Mouse (Mus musculus): Measurements from ENCODE around the gene Tcap.
"Not testable (repeated sequence)": the region's sequence is repeated elsewhere in the genome, so short reads cannot be mapped to it uniquely, and the experiment has no call there.

The Tcap gene

DNA sequence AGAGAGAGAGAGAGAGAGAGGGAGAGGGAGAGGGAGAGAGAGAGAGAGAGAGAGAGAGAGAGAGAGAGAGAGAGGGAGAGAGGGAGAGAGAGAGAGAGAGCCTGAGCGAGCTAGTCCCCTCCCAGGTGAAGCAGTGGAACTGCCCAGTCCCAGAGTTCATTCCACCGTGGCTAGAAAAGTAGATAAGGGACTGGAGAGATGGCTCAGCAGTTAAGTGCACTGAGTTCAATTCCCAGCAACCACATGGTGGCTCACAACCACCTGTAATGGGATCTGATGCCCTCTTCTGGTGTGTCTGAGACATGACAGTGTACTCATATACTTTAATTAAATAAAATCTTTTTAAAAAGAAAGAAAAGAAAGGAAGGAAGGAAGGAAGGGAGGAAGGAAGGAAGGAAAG lies 1.2 kb upstream of the Tcap start:
- not testable (repeated sequence) for DNase-seq (ENCODE audit: low spot score)

DNA sequence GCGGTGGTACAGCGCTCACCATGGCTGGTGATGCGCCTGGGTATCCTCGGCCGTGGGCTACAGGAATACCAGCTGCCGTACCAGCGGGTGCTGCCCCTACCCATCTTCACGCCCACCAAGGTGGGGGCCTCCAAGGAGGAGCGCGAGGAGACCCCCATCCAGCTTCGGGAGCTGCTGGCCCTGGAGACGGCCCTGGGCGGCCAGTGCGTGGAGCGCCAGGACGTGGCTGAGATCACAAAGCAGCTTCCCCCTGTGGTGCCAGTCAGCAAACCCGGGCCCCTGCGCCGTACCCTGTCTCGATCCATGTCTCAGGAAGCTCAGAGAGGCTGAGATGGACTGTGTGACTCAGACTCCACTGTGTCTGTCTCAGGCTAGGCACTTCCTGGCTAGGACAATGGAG lies 605 bp downstream of the Tcap start:
- no peak for DNase-seq (ENCODE audit: low spot score)

DNA sequence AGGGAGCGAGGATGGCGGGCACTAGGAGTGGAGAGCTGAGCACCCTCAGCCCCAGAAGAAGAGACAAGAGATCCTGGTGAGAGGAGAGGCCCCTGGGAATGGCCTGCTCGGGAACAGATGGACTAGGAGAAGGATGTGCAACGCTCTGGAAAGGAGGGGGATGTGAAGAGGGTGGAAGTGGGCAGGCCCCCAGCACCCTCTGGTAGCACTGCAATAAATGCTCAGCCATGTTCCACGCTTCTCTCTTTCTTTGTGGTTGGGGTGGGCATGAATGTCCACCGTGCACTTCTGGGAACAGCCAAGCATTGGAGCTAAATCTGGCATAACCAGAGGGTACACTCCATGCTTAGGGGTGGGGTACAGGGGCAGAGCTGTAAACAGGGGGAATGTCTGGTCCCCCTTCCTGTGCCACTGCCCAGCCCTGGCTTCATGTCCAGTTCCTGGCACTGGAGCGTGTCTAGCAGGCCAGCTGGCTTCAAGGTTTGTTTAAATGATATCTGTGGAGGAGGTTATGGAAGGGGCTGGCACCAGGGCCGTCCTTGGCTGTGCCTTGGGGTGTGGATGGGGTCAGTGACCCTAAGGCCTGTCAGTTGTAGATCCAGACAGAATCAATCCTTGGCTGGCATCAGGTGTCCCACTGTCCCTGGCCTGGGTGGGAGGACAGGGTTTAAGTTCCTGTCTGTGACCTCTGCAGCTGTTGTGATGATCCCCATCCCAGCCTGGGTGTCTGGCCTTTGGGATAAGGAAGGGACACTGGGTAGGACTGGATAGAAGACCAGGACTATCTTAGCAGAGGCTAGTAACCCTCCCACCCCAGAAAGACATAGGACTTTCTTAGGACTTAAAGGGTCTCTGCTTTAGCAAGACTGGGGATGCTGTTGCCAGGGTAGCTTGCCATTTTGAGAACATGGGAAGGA lies 1.4 kb downstream of the Tcap start:
- DNase-seq (ENCODE audit: low spot score): no peak

DNA sequence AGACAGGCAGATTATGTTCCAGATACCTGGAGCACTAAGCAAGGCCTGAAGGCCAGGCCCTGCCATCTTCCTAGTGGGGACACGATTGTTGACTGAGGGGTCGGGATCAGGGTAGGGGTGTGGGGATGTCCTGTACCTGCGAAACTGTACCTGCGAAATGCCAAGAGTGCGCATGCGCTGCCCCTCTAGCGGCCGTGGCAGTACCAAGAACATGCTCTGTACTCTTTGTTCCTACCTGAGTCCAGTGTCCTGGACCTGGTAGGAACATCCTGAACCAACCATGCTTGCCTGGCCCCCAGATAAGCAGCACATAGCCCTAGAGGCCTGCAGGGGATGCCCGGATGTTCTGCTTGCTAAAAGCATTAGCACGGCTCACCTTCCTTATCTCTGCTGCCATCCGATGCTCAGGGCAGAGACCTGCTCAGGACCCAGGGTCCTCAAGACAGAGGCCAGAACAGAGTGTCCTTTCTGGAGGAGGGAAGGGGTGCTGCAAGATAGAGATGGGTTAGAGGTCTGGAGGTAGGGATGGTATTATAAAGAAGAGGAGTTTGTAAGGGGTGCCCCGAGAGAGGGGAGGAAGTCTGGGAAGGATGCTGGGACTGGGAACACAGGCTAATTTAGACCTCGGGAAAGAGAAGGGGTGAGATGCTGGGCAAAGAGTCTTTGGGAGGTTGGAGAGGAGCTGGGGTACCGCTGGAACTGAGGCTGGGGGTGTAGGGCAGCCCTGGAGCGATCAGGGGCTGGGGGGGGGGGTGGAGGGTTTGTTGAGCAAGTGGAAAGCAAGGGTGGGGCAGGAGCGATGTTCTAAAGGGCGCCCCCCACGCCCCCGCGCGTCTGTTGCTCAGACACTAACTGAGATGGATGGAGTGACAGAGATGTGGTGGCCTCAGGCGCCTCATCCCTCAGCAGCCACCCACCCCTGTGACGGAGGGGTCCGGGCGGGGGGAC lies 2.3 kb downstream of the Tcap start, which contains the start of gene Pnmt:
Gene Pnmt, plus strand, starts transcription at position 813 of the 948 bp plus-strand sequence.
- no peak for DNase-seq (ENCODE audit: low spot score)

DNA sequence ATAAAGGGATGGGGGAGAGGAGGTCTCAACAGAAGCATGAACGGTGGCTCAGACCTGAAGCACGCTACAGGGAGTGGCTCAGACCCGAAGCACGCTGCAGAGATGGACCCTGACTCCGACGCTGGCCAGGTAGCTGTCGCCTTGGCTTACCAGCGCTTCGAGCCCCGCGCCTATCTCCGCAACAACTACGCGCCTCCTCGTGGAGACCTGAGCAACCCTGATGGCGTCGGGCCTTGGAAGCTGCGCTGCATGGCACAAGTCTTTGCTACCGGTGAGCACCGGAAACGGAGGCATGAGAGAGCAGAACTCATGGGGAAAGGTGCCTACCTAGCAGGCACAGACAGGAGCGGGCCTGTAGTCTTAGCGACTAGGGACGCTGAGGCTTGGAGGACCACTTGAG lies 3.0 kb downstream of the Tcap start:
- DNase-seq (ENCODE audit: low spot score): no peak

DNA sequence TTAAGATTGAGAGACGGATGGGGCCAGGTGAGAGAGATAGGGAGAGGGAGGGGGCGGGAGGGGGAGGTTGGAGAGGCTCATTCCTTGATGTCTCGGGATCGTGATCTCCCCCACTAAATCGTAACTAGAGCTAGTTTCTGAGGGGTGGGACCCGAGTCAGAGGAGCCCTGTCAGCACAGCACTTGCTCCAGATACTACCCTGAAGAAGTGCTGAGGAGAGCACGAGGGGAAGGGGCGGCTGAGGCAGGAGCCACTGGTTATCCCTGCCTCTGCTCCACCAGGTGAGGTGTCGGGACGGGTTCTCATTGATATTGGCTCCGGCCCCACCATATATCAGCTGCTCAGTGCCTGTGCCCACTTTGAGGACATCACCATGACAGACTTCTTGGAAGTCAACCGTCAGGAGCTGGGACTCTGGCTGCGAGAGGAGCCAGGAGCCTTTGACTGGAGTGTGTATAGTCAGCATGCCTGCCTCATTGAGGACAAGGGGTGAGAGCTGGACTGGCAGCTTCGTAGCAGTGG lies 3.5 kb downstream of the Tcap start:
- no peak for DNase-seq (ENCODE audit: low spot score)

DNA sequence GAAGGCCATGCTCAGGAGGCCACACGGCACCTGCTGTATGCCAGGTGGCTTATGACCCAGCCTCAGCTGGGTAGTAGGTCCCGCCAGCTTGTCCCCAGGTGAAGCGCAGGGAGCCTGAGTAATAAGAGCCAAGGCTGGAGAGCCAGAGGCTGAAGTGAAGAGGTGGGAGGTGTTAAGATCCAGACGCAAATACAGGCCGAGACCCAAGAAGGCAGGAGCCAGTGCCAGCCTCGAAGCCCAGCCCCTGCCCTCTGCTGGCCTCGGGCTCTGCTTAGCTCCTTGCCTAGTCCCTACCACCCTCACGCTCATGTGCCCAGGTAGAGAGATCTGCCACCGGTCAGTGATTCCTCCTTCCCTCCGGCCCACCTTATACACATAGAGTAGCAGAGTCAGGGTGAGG lies 4.7 kb downstream of the Tcap start:
- no peak for DNase-seq (ENCODE audit: low spot score)

DNA sequence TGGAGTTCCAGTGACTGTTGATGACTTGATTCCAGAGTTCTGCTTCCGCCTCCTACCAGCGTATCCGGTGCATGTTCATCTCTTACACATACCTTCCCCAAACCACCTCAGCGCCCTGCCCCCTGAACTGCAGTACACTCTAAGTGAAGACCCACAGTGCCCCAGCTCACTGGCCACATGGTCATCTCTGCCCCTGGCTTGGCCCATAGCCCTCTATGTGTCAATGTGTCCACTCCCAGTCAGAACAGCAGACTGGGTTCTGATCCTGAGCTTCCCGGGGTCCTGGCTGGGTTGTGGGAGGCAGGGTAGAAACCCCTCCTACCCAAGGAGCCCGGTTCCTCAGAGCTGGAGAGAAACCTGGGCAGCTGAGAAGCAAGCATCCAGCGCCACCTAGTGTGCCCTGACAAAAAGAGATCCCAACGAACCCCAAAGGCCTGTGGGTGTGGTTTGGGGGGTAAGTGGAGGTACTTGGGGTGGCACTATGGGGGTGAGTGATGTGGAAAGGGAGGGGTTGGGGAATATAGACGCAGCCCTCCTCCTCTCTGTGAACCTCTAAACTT lies 5.7 kb downstream of the Tcap start:
- DNase-seq (ENCODE audit: low spot score): no peak

DNA sequence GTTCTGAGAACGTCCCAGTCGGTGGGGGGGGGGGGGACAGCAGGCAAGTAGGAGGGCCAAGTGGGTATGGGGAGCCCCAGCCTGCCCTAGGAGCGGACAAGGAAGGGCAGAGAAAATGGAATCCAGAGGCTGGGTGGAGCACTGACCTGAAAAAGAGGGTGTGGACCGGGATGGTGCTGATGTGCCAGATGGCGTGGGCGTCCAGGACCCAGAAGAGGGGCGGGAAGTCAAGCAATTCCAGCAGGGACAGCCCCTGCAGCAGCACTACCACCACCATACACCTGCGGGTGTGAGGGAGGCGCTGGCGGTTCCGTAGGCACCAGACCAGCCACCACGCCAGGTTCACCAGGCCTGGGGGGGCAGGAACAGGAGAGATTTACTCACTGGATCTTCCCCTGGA lies 6.5 kb downstream of the Tcap start:
- no peak for DNase-seq (ENCODE audit: low spot score)

DNA sequence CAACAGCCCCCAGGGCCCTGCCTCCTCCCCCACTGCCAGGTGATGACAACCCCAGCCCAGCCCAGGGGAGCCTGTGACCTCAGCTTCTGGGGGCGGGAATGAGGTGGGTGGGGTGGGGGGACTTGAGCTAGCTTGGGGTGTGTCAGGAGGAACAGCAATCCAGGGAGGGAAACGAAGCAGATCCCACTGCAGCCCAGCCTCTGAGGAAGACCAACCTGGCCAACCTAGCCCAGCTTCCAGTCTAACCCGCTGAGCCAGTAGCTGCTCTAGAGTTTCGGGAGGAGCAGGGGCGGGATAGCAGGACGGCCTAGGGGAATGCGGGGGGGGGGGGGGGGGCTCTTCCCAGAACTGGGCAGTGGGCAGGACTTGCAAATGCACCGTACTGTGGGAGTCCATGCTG lies 8.4 kb downstream of the Tcap start:
- no peak for DNase-seq (ENCODE audit: low spot score)

DNA sequence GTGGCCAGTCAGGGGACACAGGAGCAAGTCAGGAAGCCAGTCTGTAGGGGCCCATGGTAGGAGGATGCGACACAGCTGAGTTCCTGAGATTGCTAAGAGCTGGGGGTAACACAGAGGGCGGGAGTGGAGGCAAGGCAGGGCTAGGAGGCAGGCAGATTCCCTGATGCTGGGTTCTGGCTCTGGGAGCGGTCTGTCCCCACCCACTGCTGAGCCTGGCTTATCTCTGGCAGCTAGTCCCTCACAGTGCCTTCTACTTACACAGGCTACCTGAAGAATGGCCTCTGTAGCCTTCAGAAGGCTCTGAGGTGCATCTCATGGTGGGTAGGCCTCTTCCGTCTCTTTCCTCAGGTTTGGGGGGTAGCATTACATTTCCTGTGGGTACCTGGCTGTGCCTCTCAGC lies 9.0 kb downstream of the Tcap start:
- no peak for DNase-seq (ENCODE audit: low spot score)

DNA sequence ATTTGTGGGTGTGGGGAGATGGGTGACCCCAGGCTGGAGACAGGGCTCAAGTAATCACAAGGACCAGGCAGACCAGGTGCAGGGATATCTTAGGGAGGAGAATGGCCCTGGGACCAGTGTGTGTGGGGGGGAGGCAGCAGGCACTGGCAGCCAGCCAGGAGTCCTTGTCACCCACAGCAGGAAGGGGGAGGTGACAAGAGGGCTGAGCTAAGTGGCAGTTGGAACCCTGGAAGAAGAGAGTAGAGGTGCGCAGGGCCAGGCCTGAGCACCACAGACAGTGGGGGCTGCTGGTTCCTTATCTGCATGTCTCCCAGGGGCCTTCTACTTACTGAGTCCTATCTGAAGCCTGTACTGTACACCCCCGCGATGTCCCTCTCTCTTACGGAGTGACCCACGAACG lies 9.7 kb downstream of the Tcap start:
- peak; percentile 66 for DNase-seq (ENCODE audit: low spot score)

DNA sequence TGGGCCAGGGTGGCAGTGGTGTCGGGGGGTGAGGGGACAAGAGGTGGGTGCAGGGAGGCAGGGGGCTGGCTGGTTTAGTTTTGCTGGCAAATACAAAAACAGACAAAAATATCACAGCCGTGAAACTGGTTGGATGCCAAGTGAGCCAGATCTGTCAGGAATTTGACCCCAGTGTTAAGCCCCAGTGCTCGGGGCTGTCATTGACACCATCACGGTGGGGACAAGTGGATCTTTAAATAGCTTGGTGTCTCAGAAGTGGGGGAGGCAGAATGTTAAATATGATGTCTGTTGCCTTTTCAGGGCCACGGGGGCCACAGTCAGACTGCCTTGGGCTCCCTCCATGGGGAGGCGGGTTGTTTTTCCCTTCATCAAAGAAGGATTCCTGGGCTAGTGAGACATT lies 10.7 kb downstream of the Tcap start:
- no peak for DNase-seq (ENCODE audit: low spot score)

DNA sequence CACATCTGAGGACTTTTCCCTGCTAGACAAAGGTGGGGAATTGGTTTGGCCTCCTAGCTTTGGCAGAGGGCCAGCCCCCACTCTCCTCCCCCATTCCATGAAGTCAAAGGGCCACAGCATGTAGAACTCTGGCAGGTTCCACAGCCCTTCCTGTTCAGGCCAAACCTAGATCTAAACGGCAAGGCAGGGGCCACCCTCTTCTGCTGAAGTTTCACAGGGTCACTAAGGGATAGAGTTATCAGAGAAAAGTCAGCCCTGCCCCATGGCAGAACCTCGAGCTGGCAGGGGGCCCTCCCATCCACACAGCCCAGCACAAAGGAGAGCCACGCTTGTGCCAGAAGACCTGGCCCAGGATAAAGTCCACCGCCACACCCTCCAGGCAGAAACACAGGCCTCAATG lies 11.4 kb downstream of the Tcap start:
- DNase-seq (ENCODE audit: low spot score): no peak

DNA sequence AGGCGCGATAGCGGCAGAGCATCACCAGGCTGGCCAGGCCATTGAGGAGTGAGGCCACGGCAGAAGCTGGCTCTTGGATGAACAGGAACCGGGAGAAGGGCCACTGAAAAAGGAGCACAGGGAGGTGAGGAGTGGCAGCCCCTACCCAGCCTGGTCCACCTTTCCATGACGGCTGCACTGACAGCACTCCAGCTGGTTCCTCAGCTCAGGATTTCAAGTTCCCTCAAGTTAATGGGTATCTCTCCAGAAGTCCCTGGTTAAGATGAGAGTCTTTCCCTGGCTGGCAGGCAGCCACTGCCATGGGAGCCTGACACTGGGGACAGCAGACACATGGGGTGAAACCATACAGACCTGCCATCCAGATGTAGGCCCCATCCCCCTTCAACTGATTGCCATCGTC lies 14.3 kb downstream of the Tcap start:
- no peak for DNase-seq (ENCODE audit: low spot score)

DNA sequence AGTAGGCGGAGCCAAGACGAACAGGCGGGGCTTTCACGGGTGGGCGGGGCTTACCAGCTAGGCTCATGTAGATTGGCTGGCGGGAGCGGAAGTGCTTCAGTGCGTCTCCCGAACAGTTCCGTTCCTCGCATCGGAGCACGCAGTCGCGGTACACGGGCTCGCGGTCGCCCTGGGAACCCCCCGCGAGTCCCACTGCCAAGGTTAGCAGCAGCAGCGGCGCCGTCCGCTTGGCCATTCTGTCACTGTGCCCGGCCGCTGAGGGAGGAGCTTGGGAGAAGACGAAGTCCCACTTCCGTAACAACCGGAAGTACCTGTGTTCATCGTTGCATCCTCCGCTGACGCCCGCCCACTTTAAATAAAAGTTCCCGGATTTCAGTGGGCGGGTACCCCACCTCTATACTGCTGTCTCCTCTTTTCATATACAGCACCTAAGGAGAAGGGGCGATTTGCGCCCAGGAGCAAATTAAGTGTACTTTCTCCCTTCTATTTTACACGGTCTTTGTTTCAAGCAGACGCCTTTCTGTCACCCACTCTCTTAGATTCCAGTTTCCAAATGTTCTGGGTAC lies 16.6 kb downstream of the Tcap start, which contains the start of gene Pgap3:
Gene Pgap3, minus strand, starts transcription at position 330 of the 566 bp plus-strand sequence.
- DNase-seq (ENCODE audit: low spot score): peak; percentile 90

DNA sequence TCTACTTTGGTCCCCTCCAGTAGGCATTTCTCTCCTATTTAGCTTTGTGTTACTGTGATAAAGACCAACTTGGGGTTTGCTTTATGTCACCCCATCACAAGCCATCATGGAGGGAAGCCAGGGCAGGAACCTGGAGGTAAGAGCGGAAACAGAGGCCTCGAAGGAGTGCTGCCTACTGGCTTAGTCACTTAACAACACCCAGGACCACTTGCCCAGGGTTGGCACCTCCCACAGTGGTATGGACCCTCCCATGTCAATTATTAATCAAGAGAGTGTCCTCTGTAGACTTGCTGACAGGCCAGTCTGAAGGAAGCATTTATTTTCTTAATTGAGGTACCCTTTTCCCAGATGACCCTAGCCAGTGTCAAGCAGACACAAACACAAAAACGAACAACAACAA lies 17.2 kb downstream of the Tcap start:
- DNase-seq (ENCODE audit: low spot score): no peak

DNA sequence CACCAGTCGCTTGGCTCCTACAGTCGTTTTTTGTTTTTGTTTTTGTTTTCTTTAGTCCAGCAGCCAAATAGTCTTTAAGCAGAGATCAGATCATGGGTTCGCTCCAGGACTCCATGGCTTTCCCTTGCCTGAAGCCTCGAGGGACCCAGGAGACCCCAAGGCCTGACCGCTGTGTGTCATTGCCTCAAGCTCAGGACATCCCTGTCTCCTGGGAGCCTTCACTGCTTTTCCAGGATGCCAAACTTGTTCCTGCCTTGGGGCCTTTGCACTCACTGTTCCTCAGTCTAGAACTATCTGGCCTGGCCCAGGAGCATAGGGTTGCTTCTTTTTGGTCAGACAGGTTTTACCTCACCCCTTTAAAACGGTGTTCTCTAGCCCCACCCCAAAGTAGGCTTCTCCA lies 23.0 kb downstream of the Tcap start:
- DNase-seq (ENCODE audit: low spot score): no peak

DNA sequence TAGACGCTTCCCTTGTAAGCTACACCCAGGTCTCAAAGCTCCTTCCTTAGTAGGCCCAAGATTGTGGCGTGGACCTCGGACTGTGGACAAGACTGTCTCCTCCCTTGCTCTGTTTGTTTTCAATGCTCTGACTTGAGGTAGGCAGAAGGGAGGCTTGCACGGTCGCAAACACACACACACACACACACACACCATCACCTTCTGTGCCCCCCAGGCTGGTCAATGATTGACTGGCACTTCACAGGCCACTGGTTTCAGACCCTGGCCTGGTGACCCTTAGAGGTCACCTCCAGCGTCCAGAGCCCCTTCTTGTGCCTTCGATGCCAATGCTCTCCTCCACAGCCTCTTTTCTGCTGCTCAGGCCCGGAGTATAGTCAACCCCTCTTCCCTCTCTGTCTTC lies 25.3 kb downstream of the Tcap start:
- no peak for DNase-seq (ENCODE audit: low spot score)

DNA sequence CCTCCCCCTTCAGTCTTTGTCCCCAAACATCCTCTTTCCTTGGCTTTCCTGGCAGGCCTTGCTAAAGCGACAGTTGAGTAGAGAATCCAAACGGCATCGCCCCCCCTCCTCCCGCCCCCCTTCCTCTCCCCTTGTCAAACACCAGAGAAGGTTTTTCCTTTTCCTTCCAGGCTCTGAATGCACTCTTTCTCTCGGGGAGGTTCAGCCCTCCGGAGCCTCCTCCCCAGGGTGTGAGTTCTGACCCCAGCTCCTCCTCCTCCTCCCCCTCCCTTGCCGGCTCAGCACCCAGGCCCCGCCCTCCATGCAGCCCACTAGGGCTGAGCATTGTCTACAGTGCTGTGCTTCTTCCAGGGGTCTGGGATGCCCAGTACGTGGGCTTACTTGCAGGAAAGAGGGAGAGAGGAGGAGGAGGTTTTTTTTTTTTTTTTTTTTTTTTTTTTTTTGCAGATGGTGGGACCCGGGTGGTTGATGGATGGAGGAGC lies 25.8 kb downstream of the Tcap start:
- DNase-seq (ENCODE audit: low spot score): no peak

DNA sequence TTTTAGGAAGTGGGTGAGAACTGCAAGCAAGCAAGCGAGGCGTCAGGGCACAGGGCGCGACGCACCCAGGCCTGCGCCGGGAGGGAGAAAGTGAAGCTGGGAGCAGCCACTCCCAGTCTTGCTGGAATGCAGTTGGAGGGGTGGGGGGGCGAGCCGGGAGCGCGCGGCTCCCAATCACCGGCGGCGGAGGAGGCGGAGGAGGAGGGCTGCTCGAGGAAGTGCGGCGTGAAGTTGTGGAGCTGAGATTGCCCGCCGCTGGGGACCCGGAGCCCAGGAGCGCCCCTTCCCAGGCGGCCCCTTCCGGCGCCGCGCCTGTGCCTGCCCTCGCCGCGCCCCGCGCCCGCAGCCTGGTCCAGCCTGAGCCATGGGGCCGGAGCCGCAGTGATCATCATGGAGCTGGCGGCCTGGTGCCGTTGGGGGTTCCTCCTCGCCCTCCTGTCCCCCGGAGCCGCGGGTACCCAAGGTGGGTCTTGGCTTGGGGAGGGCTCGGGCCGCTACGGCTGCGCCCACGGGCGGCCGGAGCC lies 28.7 kb downstream of the Tcap start, which contains the start of gene Erbb2:
Gene Erbb2, plus strand, starts transcription at position 198 of the 524 bp plus-strand sequence.
- DNase-seq (ENCODE audit: low spot score): peak; percentile 66
